Mouse (Mus musculus) ES-Bruce4 (cell line): ENCODE data around the gene Zbtb40.

Experiments used
- CTCF ChIP-seq: IDR thresholded peaks from one replicate; pipeline ENCODE4 v1.8.1; 2011; ENCODE audit warnings: low read depth, low read length
- EP300 ChIP-seq: IDR thresholded peaks from 2 replicates; pipeline ENCODE4 v1.6.1; 2011; ENCODE audit warnings: low read depth, low read length; ENCODE audit not compliant: insufficient read depth
- POLR2A ChIP-seq: IDR thresholded peaks from one replicate; pipeline ENCODE4 v1.8.1; 2011; ENCODE audit warnings: low read length; ENCODE audit not compliant: insufficient read depth

GRCm38 (mm10) chr4:136949266-136949989 is 99.2 kb downstream of the Zbtb40 start:
- TF ChIP-seq POLR2A, result no peak
- no peak for TF ChIP-seq CTCF
- no peak for TF ChIP-seq EP300
